Mouse (Mus musculus) megakaryocyte, embryonic 14.5 days (primary cell): ENCODE results near the gene S100a2.

Experiments
- FLI1 ChIP-seq: IDR thresholded peaks from 2 replicates; pipeline ENCODE4 v1.6.1; 2012; ENCODE audit warnings: low read length, inconsistent platforms, mixed read lengths
- GATA1 ChIP-seq: IDR thresholded peaks from 3 replicates; pipeline ENCODE4 v1.6.1; 2012; ENCODE audit warnings: mixed read lengths, low read length, inconsistent platforms, borderline replicate concordance

DNA sequence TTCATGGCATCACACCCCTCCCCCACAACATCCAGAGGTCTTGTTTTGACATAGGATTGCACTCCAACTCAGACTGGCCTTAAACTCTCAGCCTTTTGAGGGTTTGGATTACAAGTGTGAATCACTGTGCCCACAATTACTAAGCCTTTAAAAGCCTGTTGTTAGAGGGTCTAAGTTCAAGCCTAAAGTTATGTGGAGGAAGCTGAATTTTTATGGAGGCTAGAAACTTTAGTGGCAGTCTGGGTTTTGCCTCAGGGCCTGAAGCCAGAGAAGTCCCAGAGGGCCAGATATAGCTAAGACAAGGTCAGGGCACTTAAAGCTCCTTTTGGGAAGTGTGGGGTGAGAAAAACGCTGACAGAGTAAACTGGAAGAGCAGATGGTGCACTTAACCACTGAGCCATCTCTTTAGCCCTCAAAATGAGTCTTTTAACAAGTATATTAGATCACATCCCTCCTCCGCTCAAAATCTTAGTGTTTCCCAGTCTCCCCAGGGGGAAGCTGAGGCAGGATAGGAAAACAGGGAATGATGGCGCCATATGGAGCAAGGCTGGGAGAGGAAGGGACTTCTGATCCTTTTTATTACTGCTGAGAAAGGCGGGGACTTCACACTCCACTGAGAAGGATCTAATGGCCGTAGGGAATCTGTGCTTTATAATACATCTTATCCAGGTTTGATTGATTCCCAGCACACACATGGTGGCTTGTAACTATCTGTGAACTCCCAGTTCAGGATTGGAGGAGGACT is 40.2 kb upstream of the S100a2 start:
- TF ChIP-seq FLI1 (no peak), GATA1 (no peak)
